Mouse (Mus musculus): ENCODE data around the gene Ptpro. TPM values are rescaled to one million over a fixed set of nuclear protein-coding genes. Genes with fewer than 3 reads are reported as not detected.
"Not testable (repeated sequence)": the region's sequence is repeated elsewhere in the genome, so short reads cannot be mapped to it uniquely, and the experiment has no call there.

The Ptpro gene
- total RNA-seq, 2 experiments from 2014 or later, result 73.7 to 87.0 TPM

DNA sequence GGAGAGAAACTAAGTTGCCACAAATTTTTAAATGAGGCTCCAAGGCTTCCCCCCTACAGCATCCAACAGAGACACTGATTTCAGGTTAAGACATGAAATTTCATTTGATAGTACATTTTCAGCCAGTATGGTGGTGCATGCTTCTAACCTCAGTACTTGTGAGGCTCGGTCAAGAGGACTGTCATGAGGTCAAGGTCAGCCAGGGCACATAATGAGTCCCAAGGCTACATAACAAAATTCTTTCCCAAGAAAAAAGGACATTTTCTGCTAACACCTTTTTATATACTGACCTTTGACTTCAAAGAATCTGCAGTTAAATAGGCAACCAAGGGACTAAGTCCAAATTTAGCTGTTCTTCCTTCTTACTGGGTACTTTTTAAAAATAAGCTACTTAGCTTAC, 221.3 kb downstream of the Ptpro start:
- intact Hi-C loops (cut with DNase I), result no loop called here
- DNase-seq (ENCODE audit: extremely low spot score in 1 of 2, low spot score in 2 of 2), result no peak

GRCm38 (mm10) chr6:137475695-137476094, 223.6 kb downstream of the Ptpro start:
- intact Hi-C loops (cut with DNase I); DNase-seq (ENCODE audit: extremely low spot score in 1 of 2, low spot score in 2 of 2): not testable (repeated sequence)

DNA sequence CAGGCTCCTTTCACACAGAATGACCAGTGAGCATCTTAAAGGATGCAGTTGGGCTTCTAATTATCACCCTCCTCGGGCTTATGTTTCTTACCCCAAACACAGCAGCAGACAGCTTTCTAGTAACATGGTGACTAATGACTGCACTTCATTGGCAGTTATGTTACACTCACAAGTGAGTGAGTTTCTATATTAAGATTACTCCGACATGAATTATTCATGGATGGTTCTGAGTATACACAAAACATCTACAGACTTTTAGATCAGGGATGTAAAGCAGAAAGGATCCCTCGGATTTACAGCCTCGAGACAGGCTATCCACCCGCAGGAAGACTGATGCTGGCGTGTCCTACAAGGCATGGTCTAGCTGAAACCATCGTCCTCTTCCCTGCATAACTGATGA, 230.8 kb downstream of the Ptpro start:
- DNase-seq (ENCODE audit: extremely low spot score in 1 of 2, low spot score in 2 of 2), result no peak
- intact Hi-C loops (cut with DNase I), result no loop called here

DNA sequence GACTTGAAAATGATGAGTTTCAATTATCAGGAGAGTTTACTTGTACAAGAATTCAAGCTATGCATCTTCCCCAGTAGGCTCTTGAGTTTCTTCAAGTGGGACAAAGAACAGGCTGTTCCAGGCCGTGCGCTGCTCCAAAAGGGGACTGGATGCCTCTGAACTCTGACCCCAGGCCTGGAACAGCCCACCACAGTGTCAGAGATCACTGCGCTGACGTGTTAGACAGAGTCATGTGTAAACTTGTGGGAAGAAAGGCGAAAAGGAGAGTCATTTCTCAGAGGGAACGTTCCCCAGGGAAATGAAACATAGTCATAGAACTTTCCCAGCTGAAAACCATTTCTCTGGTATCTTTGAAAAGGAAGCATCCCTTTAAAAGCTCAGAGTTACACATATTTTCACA, 235.3 kb downstream of the Ptpro start:
- DNase-seq (ENCODE audit: extremely low spot score in 1 of 2, low spot score in 2 of 2), result peak in 1 of 2 experiments; percentile 59
- intact Hi-C loops (cut with DNase I), result no loop called here

- intact Hi-C loops (cut with DNase I), result no loop called here
- no peak for DNase-seq (ENCODE audit: extremely low spot score in 1 of 2, low spot score in 2 of 2)
These were observed 238.0 kb downstream of the Ptpro start for GRCm38 (mm10) chr6:137490115-137490514.

GRCm38 (mm10) chr6:137491659-137492058, 239.5 kb downstream of the Ptpro start:
- intact Hi-C loops (cut with DNase I), result no loop called here
- no peak for DNase-seq (ENCODE audit: extremely low spot score in 1 of 2, low spot score in 2 of 2)

- intact Hi-C loops (cut with DNase I), result no loop called here
- DNase-seq (ENCODE audit: extremely low spot score in 1 of 2, low spot score in 2 of 2), result no peak
These were observed 240.5 kb downstream of the Ptpro start for GRCm38 (mm10) chr6:137492582-137492981.

- no peak for DNase-seq (ENCODE audit: extremely low spot score in 1 of 2, low spot score in 2 of 2)
These were observed 241.4 kb downstream of the Ptpro start for GRCm38 (mm10) chr6:137493211-137494135.

DNA sequence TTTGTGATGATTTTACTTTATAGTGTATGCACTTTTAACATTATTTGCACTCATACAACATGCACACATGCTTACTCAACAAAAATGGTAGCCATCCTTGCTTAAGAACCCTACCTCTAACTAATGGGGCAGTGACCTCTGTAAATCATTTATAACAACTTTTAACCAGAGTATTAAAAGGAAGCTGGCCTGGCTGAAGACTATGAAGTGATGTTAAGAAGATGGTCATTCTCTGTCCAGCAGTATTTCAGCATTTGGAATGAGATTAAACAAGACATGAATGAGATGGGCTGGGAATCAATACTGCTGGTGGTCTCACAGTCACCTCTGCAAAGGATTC, 242.0 kb downstream of the Ptpro start:
- no peak for DNase-seq (ENCODE audit: extremely low spot score in 1 of 2, low spot score in 2 of 2)
- intact Hi-C loops (cut with DNase I), result no loop called here

More at GRCm38 (mm10) chr6:137493211-137494135, 241.4 kb downstream of the Ptpro start:
- intact Hi-C loops (cut with DNase I), result no loop called here

GRCm38 (mm10) chr6:137494801-137495200, 242.7 kb downstream of the Ptpro start:
- intact Hi-C loops (cut with DNase I), result no loop called here
- DNase-seq (ENCODE audit: extremely low spot score in 1 of 2, low spot score in 2 of 2), result no peak

- intact Hi-C loops (cut with DNase I), result no loop called here
These were observed 243.1 kb downstream of the Ptpro start for GRCm38 (mm10) chr6:137495233-137495632.

DNA sequence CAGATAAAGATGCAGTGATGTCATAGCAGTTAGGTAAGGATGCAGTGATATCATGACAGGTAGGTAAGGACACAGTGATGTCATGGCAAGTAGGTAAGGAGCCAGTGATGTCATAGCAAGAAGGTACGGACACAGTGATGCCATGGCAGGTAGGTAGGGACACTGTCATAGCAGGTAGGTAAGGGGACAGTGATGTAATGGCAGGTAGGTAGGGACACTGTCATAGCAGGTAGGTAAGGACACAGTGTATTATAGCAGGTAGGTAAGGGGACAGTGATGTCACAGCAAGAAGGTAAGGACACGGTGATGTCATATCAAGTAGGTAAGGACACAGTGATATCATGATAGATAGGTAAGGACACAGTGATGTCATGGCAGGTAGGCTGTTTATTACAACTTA, 244.4 kb downstream of the Ptpro start:
- no peak for DNase-seq (ENCODE audit: extremely low spot score in 1 of 2, low spot score in 2 of 2)
- intact Hi-C loops (cut with DNase I), result no loop called here

More at GRCm38 (mm10) chr6:137495233-137495632, 243.1 kb downstream of the Ptpro start:
- DNase-seq (ENCODE audit: extremely low spot score in 1 of 2, low spot score in 2 of 2), result no peak

DNA sequence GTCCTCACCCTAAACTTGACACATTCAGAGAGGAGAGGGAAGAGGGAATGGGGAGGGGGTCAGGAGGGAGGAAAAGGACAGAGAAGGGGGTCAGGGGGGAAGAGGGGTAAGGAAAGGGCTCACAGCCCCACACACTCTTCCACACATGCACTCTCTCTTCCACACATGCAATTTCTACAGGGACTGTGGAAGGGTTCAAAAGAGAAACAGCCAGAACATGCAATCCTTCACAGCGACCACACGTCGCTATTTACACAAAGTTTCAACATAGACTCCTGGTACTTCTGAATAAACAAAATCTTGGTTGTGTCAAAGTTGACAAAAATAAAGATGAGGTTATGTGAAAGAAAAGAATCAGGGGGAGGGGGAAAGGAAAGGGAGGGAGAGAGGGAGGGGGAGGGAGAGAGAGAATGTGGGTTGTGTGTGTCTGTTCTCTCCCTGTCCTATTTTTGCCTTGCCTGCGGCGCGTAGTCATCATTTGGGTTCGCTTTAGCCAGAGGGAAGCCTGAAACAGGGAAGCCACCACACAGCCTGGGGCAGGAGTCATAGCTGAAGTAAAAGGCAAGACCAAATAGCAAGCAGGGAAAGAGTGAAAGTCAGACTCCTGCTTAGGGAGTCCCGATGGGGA, 245.2 kb downstream of the Ptpro start:
- no peak for DNase-seq (ENCODE audit: extremely low spot score in 1 of 2, low spot score in 2 of 2)
- intact Hi-C loops (cut with DNase I), result no loop called here

DNA sequence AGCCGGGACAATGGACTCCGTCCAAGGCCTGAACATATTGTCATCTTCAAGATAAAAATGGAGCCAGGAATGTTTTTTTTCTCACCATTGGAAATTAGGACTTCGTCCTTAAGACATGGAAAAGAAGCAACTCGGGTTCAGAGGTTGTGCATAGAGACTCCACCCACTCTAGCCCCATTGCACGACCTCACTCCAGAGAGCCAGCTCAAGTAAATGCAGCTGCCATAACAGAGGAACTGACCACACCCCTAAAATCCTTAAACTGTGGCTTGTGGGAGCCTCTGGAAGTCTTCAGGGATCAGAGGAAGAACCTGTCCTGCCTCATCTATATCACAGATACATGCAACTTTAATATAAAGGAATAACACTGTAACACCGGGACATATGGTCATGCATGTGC, 246.7 kb downstream of the Ptpro start:
- DNase-seq (ENCODE audit: extremely low spot score in 1 of 2, low spot score in 2 of 2), result no peak
- intact Hi-C loops (cut with DNase I), result no loop called here

- intact Hi-C loops (cut with DNase I), result no loop called here
- DNase-seq (ENCODE audit: extremely low spot score in 1 of 2, low spot score in 2 of 2), result no peak
These were observed 250.9 kb downstream of the Ptpro start for GRCm38 (mm10) chr6:137503009-137503408.

GRCm38 (mm10) chr6:137503462-137503861, 251.3 kb downstream of the Ptpro start:
- DNase-seq (ENCODE audit: extremely low spot score in 1 of 2, low spot score in 2 of 2), result no peak
- intact Hi-C loops (cut with DNase I), result no loop called here

DNA sequence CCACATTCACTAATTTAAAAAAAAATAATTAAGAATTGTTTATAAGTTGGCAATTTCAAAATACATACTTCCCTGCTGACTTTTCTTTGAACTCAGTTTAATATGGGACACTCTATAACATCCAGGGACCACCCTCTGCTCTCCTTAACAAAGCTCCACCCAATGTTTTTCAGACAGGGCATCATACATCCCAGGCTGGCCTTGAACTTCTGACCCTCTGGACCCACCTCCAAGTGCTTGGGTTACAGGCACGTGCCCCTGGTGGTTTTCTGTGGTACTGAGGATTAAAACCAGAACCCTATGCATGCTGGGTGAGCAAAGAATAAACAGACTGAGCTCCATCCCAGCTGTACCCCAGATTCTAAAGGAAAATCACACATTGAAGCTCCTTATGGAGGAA, 251.9 kb downstream of the Ptpro start:
- intact Hi-C loops (cut with DNase I), result no loop called here
- DNase-seq (ENCODE audit: extremely low spot score in 1 of 2, low spot score in 2 of 2), result no peak

DNA sequence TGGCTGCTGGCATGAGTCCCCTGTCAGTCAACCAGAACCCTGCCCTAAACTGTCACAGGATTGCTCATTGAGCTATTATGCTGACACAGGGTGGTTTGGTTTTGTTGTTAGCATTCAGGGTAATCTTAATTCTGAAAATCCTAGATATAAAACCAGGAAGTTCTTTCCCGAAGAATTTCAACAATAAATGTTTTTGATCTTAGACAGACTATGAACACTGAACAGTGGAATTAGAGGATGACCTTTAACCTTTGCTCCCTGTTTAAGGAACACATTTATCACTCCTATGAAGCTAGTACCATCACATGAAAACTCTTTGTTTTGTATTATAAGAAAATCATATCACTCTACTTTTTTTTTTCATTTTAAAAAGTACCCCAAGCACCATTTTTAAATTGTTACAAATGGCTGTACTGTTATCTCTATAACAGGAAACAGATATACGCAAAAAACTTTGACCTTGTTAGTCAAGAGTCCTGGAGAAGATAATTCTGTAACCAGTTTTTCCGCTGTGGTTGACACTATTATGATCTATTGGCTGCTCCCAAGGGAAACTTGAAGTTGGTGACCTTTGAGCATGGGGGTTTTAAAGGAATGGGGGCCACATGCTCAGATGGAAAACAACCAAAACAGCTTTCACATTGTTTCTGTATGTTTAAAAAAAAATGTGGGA, 253.6 kb downstream of the Ptpro start:
- intact Hi-C loops (cut with DNase I), result no loop called here
- no peak for DNase-seq (ENCODE audit: extremely low spot score in 1 of 2, low spot score in 2 of 2)

DNA sequence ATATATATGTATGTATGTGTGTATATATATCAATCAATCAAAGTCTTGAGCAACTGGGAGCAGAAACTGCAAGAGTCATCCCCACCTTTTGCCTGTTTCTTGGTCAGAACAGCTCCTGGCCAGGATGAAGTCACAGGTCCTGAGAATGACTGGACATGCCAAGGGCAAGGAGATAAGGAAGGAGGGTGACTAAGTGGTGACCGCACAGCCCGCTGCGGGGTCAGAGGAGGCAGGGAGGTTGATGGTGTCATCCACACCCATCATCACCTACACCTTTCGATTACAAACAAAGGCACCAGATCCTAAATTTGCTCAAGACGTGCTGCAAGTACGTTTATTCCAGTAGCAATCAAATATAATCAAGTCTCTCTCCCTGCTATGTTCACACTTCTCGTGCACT, 254.4 kb downstream of the Ptpro start:
- DNase-seq (ENCODE audit: extremely low spot score in 1 of 2, low spot score in 2 of 2), result no peak
- intact Hi-C loops (cut with DNase I), result no loop called here

DNA sequence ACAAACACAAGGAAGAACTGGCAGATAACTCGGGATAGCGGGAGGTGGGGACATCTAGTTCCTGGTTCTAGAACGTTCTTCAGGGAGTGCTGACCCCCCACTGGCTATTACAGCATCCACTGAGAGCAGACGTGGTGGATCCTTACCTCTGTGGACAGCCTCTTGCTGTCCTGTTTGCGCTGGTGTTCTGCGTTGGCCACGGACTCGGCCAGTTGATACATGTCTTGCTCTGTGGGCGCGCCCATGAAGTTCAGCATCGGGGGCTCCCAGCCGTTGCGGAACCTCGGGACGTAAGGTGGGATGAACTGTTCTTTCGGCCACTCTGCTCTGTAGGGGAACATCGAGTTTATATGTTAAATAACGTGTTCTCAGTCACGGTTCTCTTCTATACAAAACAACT, 256.8 kb downstream of the Ptpro start:
- intact Hi-C loops (cut with DNase I), result no loop called here
- DNase-seq (ENCODE audit: extremely low spot score in 1 of 2, low spot score in 2 of 2), result no peak
